7 mouse cellular contexts compared by ENCODE assay signal in genomic region chr9:100446059-100446686, GRCm38 (mm10). TPM values are rescaled to one million over a fixed set of nuclear protein-coding genes. Genes with fewer than 3 reads are reported as not detected.
A peak's percentile ranks its signal among the peaks of the same experiment; 100 is the strongest.
DNase-seq lines count a peak whose midpoint lies in the region; ATAC-seq lines count a peak whose summit lies in the region.

No protein-coding gene starts in this region.

- DNase-seq in adipocyte (ENCODE audit: low spot score), result peak; percentile 58
- DNase-seq in cerebellum, postnatal 14 days, result peak; percentile 92 to 96
- peak; percentile 36 to 77 for DNase-seq in frontal cortex, postnatal 14 days (ENCODE audit: low spot score in 2 of 2)
- DNase-seq in hindbrain, embryonic 14.5 days (ENCODE audit: low spot score), result peak; percentile 95
- DNase-seq in left cerebral cortex, adult 11 months (ENCODE audit: low spot score), result peak; percentile 44
- DNase-seq in lung, postnatal 4 days, result peak; percentile 73 to 84
- DNase-seq in right cerebral cortex, adult 2 months (ENCODE audit: low spot score in 2 of 2), result peak; percentile 85

- H3K27ac ChIP-seq in hindbrain, embryonic 14.5 days, result peak overlapping the region; percentile 81

- no peaks in the 10 kb centered on the region for H3K27me3 ChIP-seq in hindbrain, embryonic 14.5 days (ENCODE audit: control insufficient read depth, insufficient read depth, low read length)

- H3K36me3 ChIP-seq in hindbrain, embryonic 14.5 days (replicated peaks; ENCODE audit: control insufficient read depth, insufficient read depth), result no peaks in the 10 kb centered on the region

- H3K4me2 ChIP-seq in hindbrain, embryonic 14.5 days (replicated peaks), result peak overlapping the region; percentile 75

- WGBS in hindbrain, embryonic 14.5 days, result under 1% methylated on average over 32 of the region's 32 CpGs

- ATAC-seq in hindbrain, embryonic 14.5 days (ENCODE audit: low FRiP score), result peak; percentile 87

- no peaks in the 10 kb centered on the region for H3K9me3 ChIP-seq in hindbrain, embryonic 14.5 days (ENCODE audit: control insufficient read depth, low read length)

- H3K4me3 ChIP-seq in hindbrain, embryonic 14.5 days (replicated peaks; ENCODE audit: low read length), result peak overlapping the region; percentile 47

- peak overlapping the region; percentile 59 for H3K9ac ChIP-seq in hindbrain, embryonic 14.5 days

- 0 out of 2 replicates have a peak, but pooled peaks cover 5% of the 10 kb centered on the region for H3K4me1 ChIP-seq in hindbrain, embryonic 14.5 days (replicated peaks; ENCODE audit: control insufficient read depth, insufficient read depth, low read length)

RNA-seq across cellular contexts. Expression of gene Il20rb, which starts 40.4 kb away (rescaled TPM):
- polyA plus RNA-seq in hindbrain, embryonic 14.5 days (2014; fragmentation: Nextera tagmentation; extraction: Ambion mirVana), result 0.29 and 0.57 TPM in 2 replicates

Comparison
In these comparisons a context has a peak if more than half of its experiments do, and no peak if none do; other contexts are left out.
1. Peak in every context shown above with its lines: DNase-seq, ATAC-seq, H3K4me3 ChIP-seq and H3K27ac ChIP-seq.
2. DNase-seq: peak in every context shown above with its lines; median percentile 95 in hindbrain, embryonic 14.5 days; 94 in cerebellum, postnatal 14 days; 85 in right cerebral cortex, adult 2 months; 78 in lung, postnatal 4 days; 58 in adipocyte; 56 in frontal cortex, postnatal 14 days; 44 in left cerebral cortex, adult 11 months.